In genomic region chr14:19383741-19384140, GRCm38 (mm10) we compare ENCODE assay signal across 22 mouse cellular contexts. TPM values are rescaled to one million over a fixed set of nuclear protein-coding genes. Genes with fewer than 3 reads are reported as not detected.
"Had no signal": no experiment of that assay in that cellular context is flagged by ENCODE, and none has a peak within 500 bp of the region (broad histone marks: within the 10 kb centered on the region; RNA-seq: fewer than 3 reads in every experiment).

No protein-coding gene starts in this region.

RNA-seq across cellular contexts. Expression of gene Gm21738, which starts 35.0 kb away (rescaled TPM):
- total RNA-seq: left cerebral cortex, postnatal 14 days; left cerebral cortex, postnatal 25 days; left cerebral cortex, postnatal 36 days; midbrain, postnatal 0 days had no signal
- polyA plus RNA-seq: limb, embryonic 10.5 days; limb, embryonic 11.5 days; limb, embryonic 12.5 days; limb, embryonic 13.5 days; liver, adult 2 months; liver, embryonic 11.5 days; liver, embryonic 12.5 days; liver, embryonic 13.5 days; liver, embryonic 14.5 days; liver, embryonic 15.5 days; liver, embryonic 16.5 days; lung, adult 2 months; lung, embryonic 14.5 days; lung, embryonic 16.5 days; macrophage; midbrain, embryonic 10.5 days; myocyte; neural tube, embryonic 11.5 days had no signal
